Mouse (Mus musculus) embryonic facial prominence, embryonic 15.5 days (tissue): ENCODE measurements at regions not wholly inside any gene's neighbourhood (a gene's known extent, or its start where the extent isn't known, plus 50 kb on each side); places are given as distances from the start of the nearest gene placed in this dataset.
A peak's percentile ranks its signal among the peaks of the same experiment; 100 is the strongest.

ENCODE experiments used
- ATAC-seq: fragments of 200-750 bp; cut with Nextera tagmentation; 2 replicates; pipeline ENCODE4 v1.8.0; 2017; ENCODE audit warnings: low read depth, moderate TSS enrichment; ENCODE audit not compliant: insufficient number of reproducible peaks, low FRiP score, low TSS enrichment
- H3K27ac ChIP-seq: fragments of 300-500 bp; sonication (generic); replicated peaks from 2 replicates; pipeline ENCODE4 v1.5.1; 2015; ENCODE audit warnings: mild to moderate bottlenecking, inconsistent platforms
- H3K27me3 ChIP-seq: fragments of 300-500 bp; sonication (generic); 2 replicates; pipeline ENCODE4 v1.6.1; 2015; ENCODE audit warnings: inconsistent platforms
- H3K36me3 ChIP-seq: fragments of 300-500 bp; sonication (generic); 2 replicates; pipeline ENCODE4 v1.6.1; 2015; ENCODE audit warnings: mild to moderate bottlenecking, inconsistent platforms
- H3K4me1 ChIP-seq: fragments of 300-500 bp; sonication (generic); 2 replicates; pipeline ENCODE4 v1.6.1; 2015; ENCODE audit warnings: inconsistent platforms
- H3K4me2 ChIP-seq: fragments of 300-500 bp; sonication (generic); replicated peaks from 2 replicates; pipeline ENCODE4 v1.6.1; 2015; ENCODE audit warnings: mild to moderate bottlenecking, inconsistent platforms
- H3K4me3 ChIP-seq: fragments of 300-500 bp; sonication (generic); replicated peaks from 2 replicates; pipeline ENCODE4 v1.5.1; 2015; ENCODE audit warnings: mild to moderate bottlenecking, inconsistent platforms
- H3K9ac ChIP-seq: fragments of 300-500 bp; sonication (generic); 2 replicates; pipeline ENCODE4 v1.6.1; 2015; ENCODE audit warnings: inconsistent platforms
- H3K9me3 ChIP-seq: fragments of 300-500 bp; sonication (generic); replicated peaks from 2 replicates; pipeline ENCODE4 v1.6.1; 2016; ENCODE audit warnings: inconsistent platforms
- WGBS: fragments of 180-500 bp; shearing (Covaris S2); methylation state at CpG from one replicate; pipeline ENCODE4 v1.1.7; 2015; 5-methylcytosine and 5-hydroxymethylcytosine counted together

- Histone ChIP-seq H3K9me3 (no peaks in the 10 kb centered on the region), H3K4me2 (no peak overlapping the region)
- ATAC-seq = no peak
These were observed 81.9 kb downstream of the Tm2d3 start for GRCm38 (mm10) chr7:65772845-65773244.

GRCm38 (mm10) chr7:65773948-65774347 lies 83.0 kb downstream of the Tm2d3 start:
- WGBS = 58% methylated on average over 2 of the region's 2 CpGs
- no peak for ATAC-seq
- Histone ChIP-seq H3K4me2 (no peak overlapping the region), H3K27ac (no peak overlapping the region), H3K27me3 (no peaks in the 10 kb centered on the region), H3K4me1 (no peaks in the 10 kb centered on the region), H3K4me3 (no peak overlapping the region), H3K9ac (no peak overlapping the region), H3K9me3 (no peaks in the 10 kb centered on the region), H3K36me3 (no peaks in the 10 kb centered on the region)

More at GRCm38 (mm10) chr7:65772845-65773244, 81.9 kb downstream of the Tm2d3 start:
- H3K9ac ChIP-seq = no peak overlapping the region
- H3K4me1 ChIP-seq = no peaks in the 10 kb centered on the region
- no peak overlapping the region for H3K27ac ChIP-seq
- no peaks in the 10 kb centered on the region for H3K27me3 ChIP-seq
- 76% methylated on average over 3 of the region's 3 CpGs for WGBS
- no peaks in the 10 kb centered on the region for H3K36me3 ChIP-seq
- H3K4me3 ChIP-seq = no peak overlapping the region

- WGBS = 80% methylated on average over 11 of the region's 11 CpGs
- no peak overlapping the region for H3K9ac ChIP-seq
- peak; percentile 76; the same call in 1 of the 2 replicates for ATAC-seq
These were observed 83.5 kb downstream of the Tm2d3 start for GRCm38 (mm10) chr7:65774388-65775015.

DNA sequence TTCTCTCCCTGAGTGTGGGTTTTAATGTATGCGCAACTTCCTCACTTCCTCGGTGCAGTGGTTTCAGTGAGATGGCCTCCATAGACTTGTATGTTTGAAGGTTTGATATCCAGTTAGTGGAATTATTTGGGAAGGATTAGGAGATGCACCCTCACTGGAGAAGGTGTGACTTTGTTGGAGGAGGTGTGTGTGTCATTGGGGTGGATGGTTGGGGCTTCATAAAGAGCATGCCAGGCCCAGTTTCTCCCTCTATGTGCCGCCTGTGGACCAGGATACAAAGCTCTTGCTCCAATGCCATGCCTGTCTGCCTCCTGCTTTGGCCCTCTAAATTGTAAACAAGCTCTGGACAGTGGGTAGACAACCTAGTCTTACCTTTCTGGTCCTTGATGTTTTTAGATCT lies 84.0 kb downstream of the Tm2d3 start:
- no peaks in the 10 kb centered on the region for H3K9me3 ChIP-seq
- WGBS = 88% methylated on average over 3 of the region's 3 CpGs
- no peak overlapping the region for H3K9ac ChIP-seq
- no peaks in the 10 kb centered on the region for H3K27me3 ChIP-seq
- peaks cover 5% of the 10 kb centered on the region; the same call in 1 of the 2 replicates for H3K4me1 ChIP-seq
- ATAC-seq = no peak
- H3K36me3 ChIP-seq = no peaks in the 10 kb centered on the region
- H3K4me2 ChIP-seq = no peak overlapping the region
- no peak overlapping the region for H3K27ac ChIP-seq
- no peak overlapping the region for H3K4me3 ChIP-seq

More at GRCm38 (mm10) chr7:65774388-65775015, 83.5 kb downstream of the Tm2d3 start:
- H3K4me2 ChIP-seq = no peak overlapping the region
- no peak overlapping the region for H3K4me3 ChIP-seq
- H3K9me3 ChIP-seq = no peaks in the 10 kb centered on the region
- H3K36me3 ChIP-seq = no peaks in the 10 kb centered on the region
- H3K4me1 ChIP-seq = peaks cover 2% of the 10 kb centered on the region; the same call in 1 of the 2 replicates
- H3K27me3 ChIP-seq = no peaks in the 10 kb centered on the region
- H3K27ac ChIP-seq = no peak overlapping the region

DNA sequence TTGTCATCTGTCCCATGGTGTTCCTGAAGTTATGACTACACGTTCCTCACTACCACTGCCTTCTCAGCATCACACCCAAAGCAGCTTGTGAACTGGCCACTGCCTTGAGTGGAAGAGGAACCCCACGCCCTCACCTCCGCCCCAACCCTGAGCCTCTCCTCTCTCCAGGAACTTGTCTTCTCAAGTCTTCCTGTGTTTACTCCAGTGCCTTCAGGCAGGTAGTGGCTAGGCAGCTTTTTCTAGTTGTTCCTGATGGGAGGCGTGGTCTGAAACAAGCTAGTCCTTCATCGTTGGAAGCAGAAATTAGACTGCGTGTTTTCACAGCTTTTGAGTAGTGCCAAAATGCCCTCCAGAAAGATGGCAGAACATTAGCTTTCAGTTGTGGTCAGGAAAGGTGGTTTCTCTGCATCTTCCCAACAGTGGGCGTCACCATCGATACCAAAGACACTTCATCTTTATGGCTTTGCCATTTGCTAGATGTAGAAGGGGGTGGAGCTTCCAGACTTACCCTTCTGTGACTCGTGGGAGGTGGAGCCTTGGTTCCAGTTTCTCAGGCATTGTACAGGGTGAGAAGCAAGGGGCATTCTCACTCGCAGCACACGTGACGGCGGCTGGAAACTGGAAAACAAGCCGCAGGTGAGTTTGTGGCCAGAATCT lies 81.7 kb upstream of the Pcsk6 start:
- WGBS = 60% methylated on average over 14 of the region's 14 CpGs
- Histone ChIP-seq H3K4me1 (peaks cover 17% of the 10 kb centered on the region; the same call in 1 of the 2 replicates), H3K4me3 (no peak overlapping the region), H3K9ac (no peak overlapping the region), H3K27me3 (no peaks in the 10 kb centered on the region), H3K9me3 (no peaks in the 10 kb centered on the region), H3K27ac (peak overlapping the region; percentile 45; the same call in 1 of the 2 replicates), H3K4me2 (peak overlapping the region; percentile 17; the same call in 1 of the 2 replicates), H3K36me3 (no peaks in the 10 kb centered on the region)
- ATAC-seq = peak; percentile 80; the same call in 1 of the 2 replicates

- WGBS = 58% methylated on average over 9 of the region's 9 CpGs
- H3K4me2 ChIP-seq = 0 out of 2 replicates have a peak overlapping the region, but pooled peaks have one; percentile 17
- H3K27me3 ChIP-seq = no peaks in the 10 kb centered on the region
- H3K36me3 ChIP-seq = no peaks in the 10 kb centered on the region
- no peak for ATAC-seq
- H3K9me3 ChIP-seq = no peaks in the 10 kb centered on the region
- peak overlapping the region; percentile 44; the same call in 1 of the 2 replicates for H3K27ac ChIP-seq
- H3K4me3 ChIP-seq = no peak overlapping the region
- H3K9ac ChIP-seq = no peak overlapping the region
- peaks cover 17% of the 10 kb centered on the region; the same call in 1 of the 2 replicates for H3K4me1 ChIP-seq
These were observed 80.8 kb upstream of the Pcsk6 start for GRCm38 (mm10) chr7:65780578-65781370.

DNA sequence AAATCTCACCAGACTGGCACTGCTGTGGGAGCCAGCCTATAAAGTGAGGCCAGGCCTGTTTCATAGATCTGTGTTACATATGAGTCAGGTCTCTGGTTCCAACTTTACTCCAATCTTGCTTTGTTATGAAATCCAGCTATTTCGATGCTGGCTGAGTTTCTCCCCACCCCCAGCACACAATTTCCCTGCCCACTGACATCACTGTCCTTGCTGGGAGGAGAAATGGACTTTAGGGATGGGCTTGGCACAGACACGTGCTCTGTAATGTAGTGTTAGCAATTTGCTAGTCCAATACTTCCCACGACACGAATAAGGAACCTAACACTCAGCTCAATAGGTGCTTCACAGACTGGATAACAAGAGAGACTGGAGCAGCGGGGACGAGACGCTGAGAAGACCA lies 79.5 kb upstream of the Pcsk6 start:
- no peak overlapping the region for H3K27ac ChIP-seq
- no peaks in the 10 kb centered on the region for H3K36me3 ChIP-seq
- H3K27me3 ChIP-seq = no peaks in the 10 kb centered on the region
- WGBS = 83% methylated on average over 7 of the region's 7 CpGs
- no peak for ATAC-seq
- no peaks in the 10 kb centered on the region for H3K9me3 ChIP-seq
- H3K4me1 ChIP-seq = peaks cover 17% of the 10 kb centered on the region; the same call in 1 of the 2 replicates
- no peak overlapping the region for H3K9ac ChIP-seq
- no peak overlapping the region for H3K4me3 ChIP-seq
- H3K4me2 ChIP-seq = no peak overlapping the region

- H3K9me3 ChIP-seq = no peaks in the 10 kb centered on the region
- no peak for ATAC-seq
- H3K27ac ChIP-seq = no peak overlapping the region
- H3K36me3 ChIP-seq = no peaks in the 10 kb centered on the region
- no peak overlapping the region for H3K9ac ChIP-seq
- WGBS = 38% methylated on average over 4 of the region's 4 CpGs
- H3K4me3 ChIP-seq = no peak overlapping the region
- H3K27me3 ChIP-seq = no peaks in the 10 kb centered on the region
- H3K4me1 ChIP-seq = peaks cover 17% of the 10 kb centered on the region; the same call in 1 of the 2 replicates
- no peak overlapping the region for H3K4me2 ChIP-seq
These were observed 77.8 kb upstream of the Pcsk6 start for GRCm38 (mm10) chr7:65783773-65784172.

DNA sequence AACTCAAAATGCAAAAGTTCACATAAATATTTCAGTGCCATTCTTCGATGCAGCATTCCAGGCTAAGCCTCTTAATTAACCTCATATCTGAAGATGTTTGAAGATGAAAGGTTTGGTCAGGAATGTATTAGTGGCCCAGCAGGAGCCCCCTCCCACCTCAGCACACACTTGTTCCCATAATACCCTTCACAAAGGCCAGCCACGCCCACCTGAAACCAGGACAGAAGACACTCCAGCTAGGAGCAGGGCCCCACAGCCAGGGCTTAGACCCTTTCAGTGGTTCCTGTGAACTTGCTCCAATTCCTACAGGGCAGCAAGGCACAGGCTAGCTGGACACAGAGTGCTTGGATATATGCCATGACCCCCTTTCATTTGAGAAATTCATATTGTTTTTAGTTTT lies 74.6 kb upstream of the Pcsk6 start:
- no peak overlapping the region for H3K9ac ChIP-seq
- 39% methylated on average over 2 of the region's 2 CpGs for WGBS
- H3K27me3 ChIP-seq = no peaks in the 10 kb centered on the region
- no peaks in the 10 kb centered on the region for H3K9me3 ChIP-seq
- no peak overlapping the region for H3K4me3 ChIP-seq
- peaks cover 3% of the 10 kb centered on the region; the same call in 1 of the 2 replicates for H3K4me1 ChIP-seq
- H3K27ac ChIP-seq = no peak overlapping the region
- no peaks in the 10 kb centered on the region for H3K36me3 ChIP-seq
- H3K4me2 ChIP-seq = no peak overlapping the region
- no peak for ATAC-seq

- no peaks in the 10 kb centered on the region for H3K27me3 ChIP-seq
- H3K4me3 ChIP-seq = no peak overlapping the region
- no peaks in the 10 kb centered on the region for H3K9me3 ChIP-seq
- no peak overlapping the region for H3K9ac ChIP-seq
- H3K4me2 ChIP-seq = no peak overlapping the region
- no peak overlapping the region for H3K27ac ChIP-seq
- 79% methylated on average over 5 of the region's 5 CpGs for WGBS
- H3K4me1 ChIP-seq = peaks cover 3% of the 10 kb centered on the region; the same call in 1 of the 2 replicates
- no peak for ATAC-seq
- no peaks in the 10 kb centered on the region for H3K36me3 ChIP-seq
These were observed 73.7 kb upstream of the Pcsk6 start for GRCm38 (mm10) chr7:65787849-65788248.

DNA sequence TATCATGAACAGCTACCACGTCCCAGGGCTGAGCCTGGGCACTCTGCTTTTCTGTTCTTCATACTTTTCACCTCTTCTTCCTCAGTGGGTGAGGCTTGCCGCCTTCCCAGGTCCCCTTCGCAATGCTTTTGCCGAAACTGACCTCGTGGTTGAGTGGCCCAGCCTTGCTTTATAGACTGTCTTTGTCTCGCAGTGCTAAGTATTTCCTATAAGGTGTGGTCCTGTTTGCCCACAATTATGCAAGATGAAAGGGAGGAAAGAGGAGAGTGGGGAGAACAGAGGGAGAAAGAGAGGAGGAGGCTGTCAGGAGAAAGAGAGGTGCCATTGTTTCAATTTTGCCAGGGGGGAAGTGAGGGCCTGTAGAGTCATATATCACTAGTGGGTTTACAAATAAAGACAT lies 71.3 kb upstream of the Pcsk6 start:
- Histone ChIP-seq H3K9ac (no peak overlapping the region), H3K27ac (no peak overlapping the region), H3K4me3 (no peak overlapping the region), H3K36me3 (no peaks in the 10 kb centered on the region), H3K9me3 (no peaks in the 10 kb centered on the region), H3K4me2 (no peak overlapping the region), H3K4me1 (peaks cover 3% of the 10 kb centered on the region; the same call in 1 of the 2 replicates), H3K27me3 (no peaks in the 10 kb centered on the region)
- 48% methylated on average over 6 of the region's 6 CpGs for WGBS
- ATAC-seq = no peak
